Mouse (Mus musculus): Measurements from ENCODE around the gene Pigk.
A peak's percentile ranks its signal among the peaks of the same experiment; 100 is the strongest.

The Pigk gene

GRCm38 (mm10) chr3:152898906-152899305, 185.0 kb downstream of the Pigk start:
- peak; percentile 38 for DNase-seq (ENCODE audit: low read depth, low spot score)

GRCm38 (mm10) chr3:152905026-152905425, 191.1 kb downstream of the Pigk start:
- DNase-seq (ENCODE audit: low read depth, low spot score), result no peak

DNA sequence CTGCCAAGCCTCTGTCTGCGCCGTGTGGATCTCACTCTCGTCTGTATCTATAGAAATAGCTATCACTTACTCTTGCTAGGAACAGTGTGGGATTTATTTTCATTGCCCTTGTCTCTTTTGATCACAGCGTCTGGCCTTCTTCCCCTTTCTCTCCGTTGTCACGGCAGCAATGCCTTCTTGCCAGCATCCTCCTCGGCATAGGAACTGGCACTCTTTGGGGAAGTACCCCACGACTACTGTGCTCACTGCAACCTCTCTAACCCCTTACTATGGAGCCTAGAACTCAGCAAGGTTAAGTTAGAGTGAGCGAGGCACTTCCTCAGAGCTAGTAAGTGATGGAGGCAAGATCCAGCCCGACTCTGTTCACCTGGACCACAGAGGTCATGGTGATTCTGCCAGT, 191.9 kb downstream of the Pigk start:
- no peak for DNase-seq (ENCODE audit: low read depth, low spot score)

DNA sequence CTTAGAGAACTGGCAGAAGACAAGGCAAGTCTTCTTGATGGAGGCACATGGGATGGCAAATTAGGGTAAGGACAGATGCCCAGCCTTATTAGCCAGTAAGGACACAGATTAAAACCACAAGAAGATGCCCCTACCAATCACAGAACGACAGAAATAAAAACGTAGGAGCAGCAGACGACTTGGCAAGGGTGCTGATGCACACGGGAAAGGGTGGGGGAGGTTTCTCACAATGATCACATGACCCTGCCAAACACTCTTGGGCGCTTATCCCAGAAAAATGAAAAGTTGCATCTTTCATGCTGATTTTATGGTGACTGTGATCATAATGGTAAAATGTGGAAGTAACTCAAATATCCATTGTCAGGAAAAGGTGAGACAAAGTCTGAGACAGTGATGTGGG, 193.2 kb downstream of the Pigk start:
- DNase-seq (ENCODE audit: low read depth, low spot score), result no peak

GRCm38 (mm10) chr3:152907683-152908082, 193.8 kb downstream of the Pigk start:
- DNase-seq (ENCODE audit: low read depth, low spot score), result no peak

GRCm38 (mm10) chr3:152911578-152911977, 197.7 kb downstream of the Pigk start:
- DNase-seq (ENCODE audit: low read depth, low spot score), result no peak

GRCm38 (mm10) chr3:152912216-152913101, 198.6 kb downstream of the Pigk start:
- DNase-seq (ENCODE audit: low read depth, low spot score), result no peak

GRCm38 (mm10) chr3:152913150-152913549, 199.2 kb downstream of the Pigk start:
- DNase-seq (ENCODE audit: low read depth, low spot score), result no peak

DNA sequence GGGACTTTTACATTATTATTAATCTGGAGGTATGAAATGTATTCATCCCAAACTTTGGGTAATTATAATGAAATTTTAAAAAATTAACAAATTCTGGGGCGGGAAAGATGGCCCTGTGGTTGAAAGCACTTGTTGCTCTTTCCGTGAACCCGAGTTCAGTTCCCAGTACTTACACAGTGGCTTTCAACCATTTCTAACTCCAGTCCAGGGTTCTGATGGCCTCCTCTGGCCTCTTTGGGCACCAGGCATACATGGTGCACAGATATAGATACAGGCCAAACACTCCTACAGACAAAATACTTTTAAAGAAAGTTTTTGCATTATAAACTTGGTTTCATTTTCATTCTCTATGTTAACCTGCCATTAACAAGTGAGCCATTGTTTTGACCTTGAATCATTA, 199.7 kb downstream of the Pigk start:
- DNase-seq (ENCODE audit: low read depth, low spot score), result no peak

DNA sequence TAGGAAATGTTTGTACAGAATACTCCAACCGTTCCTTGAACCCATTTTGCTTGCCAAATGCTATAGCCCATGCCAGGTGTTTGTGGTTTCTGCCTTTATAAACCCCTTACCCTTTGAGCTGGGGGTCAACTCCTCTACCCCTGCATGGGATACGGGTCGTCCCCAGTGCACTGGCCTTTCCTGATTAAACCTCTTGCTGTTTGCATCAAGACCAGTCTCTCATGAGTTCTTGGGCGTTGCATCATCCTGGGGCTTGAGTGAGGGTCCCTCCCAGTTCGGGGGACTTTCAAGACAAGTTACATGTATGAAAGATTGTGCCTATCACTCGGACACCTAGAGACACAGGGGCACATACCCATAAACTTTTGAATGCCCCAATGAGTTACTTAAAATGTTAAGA, 200.5 kb downstream of the Pigk start:
- no peak for DNase-seq (ENCODE audit: low read depth, low spot score)

DNA sequence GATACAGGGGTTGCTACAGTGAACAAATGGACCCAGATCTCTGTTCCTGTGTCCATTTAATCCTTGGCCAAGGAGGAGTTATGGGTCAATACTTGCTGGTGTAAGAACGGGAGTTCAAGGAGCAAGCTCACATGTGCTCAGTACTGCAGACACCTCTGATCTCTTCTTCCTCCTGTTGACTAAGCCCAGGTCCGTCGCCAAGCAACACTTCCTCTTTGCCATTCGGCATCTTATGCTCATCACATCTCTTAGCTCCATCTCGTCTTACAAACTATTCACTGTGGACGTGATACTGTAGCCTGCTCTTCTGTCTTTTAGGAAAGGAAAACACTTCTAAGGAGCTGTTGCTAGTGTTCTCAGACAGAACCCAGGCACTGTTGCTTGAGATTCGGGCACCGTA, 203.7 kb downstream of the Pigk start:
- no peak for DNase-seq (ENCODE audit: low read depth, low spot score)

DNA sequence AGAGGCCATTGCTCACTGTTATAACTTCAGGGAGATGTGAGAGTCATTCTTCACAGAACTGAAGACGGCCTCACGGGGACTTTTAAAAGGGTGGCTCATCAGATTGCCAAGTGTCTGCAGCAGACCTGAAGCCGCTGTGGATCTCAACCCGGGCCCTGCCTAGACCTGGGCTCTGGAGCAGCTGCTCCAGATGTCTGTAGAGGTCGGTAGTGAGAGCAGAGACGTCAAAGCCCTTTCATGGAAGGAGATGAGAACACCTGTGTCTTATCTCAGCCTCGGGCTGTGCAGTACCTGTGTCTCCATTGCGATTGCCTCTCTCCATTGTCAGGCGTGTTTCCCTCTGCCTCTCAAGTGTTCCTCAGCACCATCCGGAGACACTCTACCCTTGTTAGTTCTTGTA, 205.2 kb downstream of the Pigk start:
- DNase-seq (ENCODE audit: low read depth, low spot score), result peak; percentile 5

DNA sequence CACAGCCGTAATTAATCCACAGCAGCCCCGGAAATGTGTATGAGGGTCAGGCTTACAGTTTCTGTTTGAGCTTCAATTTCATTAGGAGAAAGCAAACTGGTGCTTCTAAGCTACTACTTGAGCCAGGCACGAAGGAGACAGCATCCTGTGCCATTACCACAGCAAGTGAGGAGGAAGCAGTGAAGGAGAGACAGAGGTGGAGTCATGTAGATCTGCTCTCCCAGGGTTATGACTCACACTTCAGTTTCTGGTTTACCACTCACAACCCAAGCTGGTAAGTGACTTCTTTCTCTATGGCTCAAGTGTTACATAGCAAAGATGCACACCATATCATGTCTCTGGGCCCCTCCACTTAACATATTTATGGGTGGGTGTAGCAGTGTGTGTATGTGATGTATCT, 206.5 kb downstream of the Pigk start:
- DNase-seq (ENCODE audit: low read depth, low spot score), result no peak

- DNase-seq (ENCODE audit: low read depth, low spot score), result no peak
Observed at GRCm38 (mm10) chr3:152923530-152923929, 209.6 kb downstream of the Pigk start.

DNA sequence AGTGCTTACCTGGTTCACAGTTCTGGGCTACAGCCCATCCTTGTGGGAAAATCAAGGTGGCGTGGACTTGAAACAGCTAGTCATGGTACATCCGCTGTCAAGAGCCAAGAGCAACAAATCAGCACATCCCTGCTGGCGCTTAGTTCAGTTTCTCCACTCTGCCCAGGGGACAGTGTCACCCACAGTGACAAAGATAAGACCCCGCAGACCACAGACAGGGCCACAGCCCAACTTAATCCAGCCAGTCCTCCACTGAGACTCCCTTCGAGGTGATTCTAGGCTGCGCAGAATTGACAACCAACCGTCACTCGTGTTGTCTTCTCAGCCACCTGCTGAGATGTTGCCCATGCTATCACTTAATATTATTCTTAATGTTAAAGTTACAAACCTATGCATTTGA, 211.5 kb downstream of the Pigk start:
- DNase-seq (ENCODE audit: low read depth, low spot score), result no peak

DNA sequence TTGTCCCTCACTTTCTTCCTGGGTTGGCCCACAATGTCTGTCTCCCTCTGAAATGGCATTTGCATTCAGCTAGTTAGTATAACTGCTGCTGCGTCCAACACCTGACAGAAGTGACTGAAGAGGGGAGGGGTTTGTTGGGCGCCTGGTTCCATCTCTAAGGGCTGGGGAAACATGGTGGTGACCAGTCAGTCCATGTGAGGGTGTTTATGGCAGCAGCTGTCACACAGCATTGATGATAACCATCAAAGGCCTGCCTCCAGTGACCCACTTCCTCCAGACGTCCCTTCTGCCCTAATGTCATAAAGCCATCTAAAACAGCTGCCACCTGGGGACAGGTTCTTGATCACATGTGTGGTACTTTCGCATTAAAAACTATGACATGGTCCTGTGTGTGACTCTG, 212.3 kb downstream of the Pigk start:
- no peak for DNase-seq (ENCODE audit: low read depth, low spot score)

DNA sequence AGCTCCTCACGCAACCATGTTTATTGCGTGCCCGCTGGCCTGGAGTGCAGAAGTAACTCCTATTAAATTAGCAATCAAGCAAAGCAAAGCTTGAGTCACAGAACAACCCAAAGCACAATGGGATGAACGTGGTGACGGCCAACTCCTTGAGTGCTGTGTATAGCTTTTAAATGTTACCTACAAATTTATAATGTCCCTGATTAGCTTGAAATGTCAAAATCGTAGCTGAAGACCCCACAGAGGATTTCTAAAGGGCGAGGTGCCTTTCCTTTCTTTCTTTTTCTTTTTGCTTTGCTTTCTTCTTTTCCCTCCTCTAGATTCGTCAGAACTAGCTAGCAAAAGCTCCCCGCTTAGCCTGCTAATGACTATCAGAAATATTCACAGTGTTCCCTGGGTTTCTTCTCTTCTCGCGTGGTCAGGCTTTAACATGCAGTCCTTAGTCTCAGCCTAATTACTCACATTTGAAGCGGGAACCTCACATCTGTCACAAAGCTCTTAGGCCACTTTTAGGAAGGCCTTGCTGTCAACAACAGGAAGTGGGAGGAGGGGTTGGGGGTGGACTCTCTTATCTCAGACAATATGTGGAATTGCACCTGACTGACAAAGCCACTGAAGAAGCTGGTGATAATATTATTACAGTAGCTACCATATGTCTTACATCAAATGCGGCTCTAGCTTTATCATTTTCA, 214.5 kb downstream of the Pigk start:
- DNase-seq (ENCODE audit: low read depth, low spot score), result no peak

GRCm38 (mm10) chr3:152929256-152929787, 215.4 kb downstream of the Pigk start:
- peak; percentile 17 for DNase-seq (ENCODE audit: low read depth, low spot score)

DNA sequence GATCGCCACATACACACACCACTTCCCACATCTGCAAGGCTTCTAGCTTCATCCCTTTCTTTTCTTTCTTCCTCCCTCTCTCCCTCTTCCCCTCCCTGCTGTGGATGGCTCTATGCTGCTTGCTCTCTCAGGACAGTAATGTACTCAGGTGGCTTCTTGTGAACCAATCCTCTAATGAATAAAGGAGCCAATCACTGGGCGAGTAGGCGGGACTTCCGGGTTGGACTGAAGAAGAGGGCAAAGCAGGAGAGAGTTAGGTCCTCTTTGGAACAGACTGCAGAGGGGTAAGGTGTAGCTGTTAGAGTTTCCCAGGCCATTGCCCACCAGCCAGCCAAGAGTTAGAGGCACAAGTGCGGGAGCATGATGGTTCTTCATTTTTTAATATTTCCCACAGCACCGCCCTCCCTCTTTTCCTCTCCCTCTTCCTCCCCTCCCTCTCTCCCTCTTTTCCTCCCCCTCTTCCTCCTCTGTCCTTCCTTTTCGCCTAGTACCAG, 215.9 kb downstream of the Pigk start:
- DNase-seq (ENCODE audit: low read depth, low spot score), result peak; percentile 19

DNA sequence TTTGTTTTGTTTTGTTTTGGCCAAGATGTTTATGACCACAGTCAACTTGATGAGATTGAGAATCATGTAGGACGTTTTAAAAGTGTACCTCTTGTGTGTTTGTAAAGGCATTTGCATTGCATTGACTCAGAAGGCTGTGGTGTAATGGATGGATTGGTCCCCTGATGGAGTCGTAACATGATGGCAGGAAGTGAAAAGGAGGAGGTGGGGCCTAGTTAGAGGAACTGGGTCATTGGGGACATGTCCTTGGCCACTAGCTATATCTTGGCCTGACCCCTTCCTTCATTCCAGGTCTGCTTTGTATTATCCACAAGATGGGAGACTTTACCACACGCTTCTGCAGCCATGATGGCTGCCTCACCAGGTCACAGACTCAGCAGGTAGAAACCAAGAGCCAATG, 217.5 kb downstream of the Pigk start:
- DNase-seq (ENCODE audit: low read depth, low spot score), result no peak

GRCm38 (mm10) chr3:152932096-152932495, 218.2 kb downstream of the Pigk start:
- DNase-seq (ENCODE audit: low read depth, low spot score), result no peak

GRCm38 (mm10) chr3:152932544-152932943, 218.6 kb downstream of the Pigk start:
- DNase-seq (ENCODE audit: low read depth, low spot score), result no peak

DNA sequence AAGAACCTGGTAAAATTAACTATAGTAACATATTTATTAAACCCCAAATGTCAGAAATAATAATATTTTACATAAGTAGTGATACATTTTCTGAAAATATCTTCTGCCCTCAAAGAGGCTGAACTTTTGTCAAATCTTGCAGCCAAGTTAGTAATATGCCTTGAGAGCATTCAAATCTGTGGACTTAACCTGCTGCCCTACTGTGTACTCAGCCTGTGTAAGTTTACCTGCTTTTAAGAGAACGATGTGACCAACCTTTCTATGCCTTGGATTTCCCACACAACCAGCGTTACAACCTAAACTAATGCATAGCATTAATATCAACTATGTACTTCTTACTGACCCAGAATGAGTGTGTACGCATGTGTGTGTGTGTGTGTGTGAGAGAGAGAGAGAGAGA, 219.8 kb downstream of the Pigk start:
- DNase-seq (ENCODE audit: low read depth, low spot score), result no peak

All from ES-CJ7 (cell line).